Mouse (Mus musculus) kidney, adult 11 months (tissue): ENCODE measurements around the gene Hoxd8.

Experiments used
- DNase-seq: peaks from one replicate; pipeline ENCODE4 v3.0.0; 2022

The Hoxd8 gene

DNA sequence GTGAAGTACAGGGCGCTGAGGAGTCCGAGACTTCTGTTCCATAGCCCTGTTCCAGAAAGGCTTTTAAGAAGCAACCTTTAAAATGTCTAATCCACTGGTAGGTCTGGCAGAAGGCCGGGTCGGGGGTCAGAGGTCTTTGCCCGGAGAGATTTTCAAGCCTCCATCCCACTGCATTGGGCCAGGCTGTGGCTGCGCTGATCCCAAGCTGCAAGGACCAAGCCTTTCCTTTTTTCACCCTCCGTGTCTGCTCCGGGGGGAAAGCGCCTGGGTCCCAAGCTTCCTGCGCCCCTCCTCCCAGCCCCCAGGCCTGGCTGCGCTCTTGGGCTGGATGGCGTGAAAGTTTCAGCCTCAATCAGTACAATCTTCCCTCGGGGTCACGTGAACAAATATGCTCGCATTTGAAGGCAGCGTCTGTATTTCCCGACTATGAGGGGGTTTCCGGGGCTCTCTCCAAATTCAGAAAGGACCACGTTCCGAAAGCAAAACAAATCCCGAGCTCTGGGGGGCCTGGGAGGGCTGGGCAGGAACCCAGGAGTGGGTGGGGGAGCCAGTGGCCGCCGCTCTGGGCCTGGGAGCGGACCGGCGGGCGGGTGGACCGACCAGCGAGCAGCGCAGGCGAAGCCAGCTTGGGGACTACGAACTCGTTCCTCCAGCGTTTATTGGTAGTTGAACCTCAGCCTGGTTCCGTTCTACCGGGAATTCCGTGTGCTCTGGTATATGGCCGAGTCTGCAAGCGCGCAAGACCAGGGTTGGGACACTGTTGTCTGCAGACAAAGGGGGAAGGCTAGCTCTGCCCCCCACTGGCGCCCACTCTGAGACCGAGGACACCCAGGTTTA lies 31.7 kb downstream of the Hoxd8 start:
- DNase-seq: no peak

DNA sequence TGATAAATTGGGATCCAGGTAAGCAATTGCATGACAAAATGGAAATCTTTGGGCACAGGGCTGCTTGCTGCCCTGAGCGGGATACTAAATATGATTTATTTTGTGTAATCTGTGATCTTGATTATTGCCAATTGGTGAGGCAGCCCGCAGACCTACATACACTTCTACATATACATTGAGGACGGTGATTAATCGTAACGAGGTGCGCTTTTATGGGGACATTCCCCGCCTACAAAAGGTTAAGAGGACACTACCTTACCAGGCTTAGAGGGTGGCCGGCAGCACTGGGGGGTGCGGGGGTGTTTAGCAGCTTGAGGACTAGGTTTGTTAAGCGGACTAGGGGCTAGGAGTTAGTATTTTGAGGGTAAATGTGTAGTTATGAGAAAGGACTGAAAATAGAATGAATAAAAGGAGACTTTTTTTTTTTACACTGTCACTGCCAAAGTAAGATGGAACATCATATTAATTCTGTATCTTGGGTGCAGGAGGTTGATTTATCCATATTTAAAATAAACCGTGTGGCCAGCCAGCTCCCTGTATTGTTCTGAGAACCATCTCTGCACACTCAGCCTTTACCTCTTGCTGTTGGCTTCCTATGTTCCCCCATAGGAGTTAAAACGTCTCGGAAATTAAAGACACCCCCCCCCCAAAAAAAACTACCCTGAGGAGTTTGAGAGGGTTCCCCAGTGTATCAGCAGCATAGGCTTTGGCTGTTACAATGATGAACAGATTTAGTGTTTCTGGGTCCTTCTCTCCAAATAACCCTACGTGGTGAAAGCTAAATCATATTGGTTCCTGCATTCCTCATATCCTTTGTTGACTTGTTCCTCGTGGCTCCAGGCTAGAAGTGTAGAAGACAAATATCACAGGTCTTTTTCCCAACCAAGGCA lies 32.5 kb downstream of the Hoxd8 start:
- DNase-seq: no peak

GRCm38 (mm10) chr2:74737578-74738070 lies 33.2 kb downstream of the Hoxd8 start:
- DNase-seq: no peak

- DNase-seq: no peak
These were observed 34.4 kb downstream of the Hoxd8 start for GRCm38 (mm10) chr2:74738623-74739475.

DNA sequence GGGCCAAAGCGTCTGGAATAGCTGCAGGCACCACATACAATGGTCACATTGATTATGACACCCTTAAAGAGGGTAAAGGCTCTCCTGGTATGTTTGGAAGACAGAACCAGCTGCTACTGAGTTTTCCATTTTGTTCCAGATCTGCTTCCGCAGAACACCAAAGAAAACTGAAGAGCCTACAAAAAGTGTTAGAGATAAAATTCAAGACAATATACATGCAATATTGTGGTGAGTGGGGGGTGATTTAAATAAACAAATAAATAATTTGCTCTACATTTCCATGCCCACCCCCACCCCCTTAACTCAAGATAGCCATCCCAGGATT lies 35.0 kb downstream of the Hoxd8 start:
- DNase-seq: no peak

- DNase-seq: no peak
These were observed 35.5 kb downstream of the Hoxd8 start for GRCm38 (mm10) chr2:74739869-74740268.

- no peak for DNase-seq
These were observed 36.1 kb downstream of the Hoxd8 start for GRCm38 (mm10) chr2:74740311-74741091.

DNA sequence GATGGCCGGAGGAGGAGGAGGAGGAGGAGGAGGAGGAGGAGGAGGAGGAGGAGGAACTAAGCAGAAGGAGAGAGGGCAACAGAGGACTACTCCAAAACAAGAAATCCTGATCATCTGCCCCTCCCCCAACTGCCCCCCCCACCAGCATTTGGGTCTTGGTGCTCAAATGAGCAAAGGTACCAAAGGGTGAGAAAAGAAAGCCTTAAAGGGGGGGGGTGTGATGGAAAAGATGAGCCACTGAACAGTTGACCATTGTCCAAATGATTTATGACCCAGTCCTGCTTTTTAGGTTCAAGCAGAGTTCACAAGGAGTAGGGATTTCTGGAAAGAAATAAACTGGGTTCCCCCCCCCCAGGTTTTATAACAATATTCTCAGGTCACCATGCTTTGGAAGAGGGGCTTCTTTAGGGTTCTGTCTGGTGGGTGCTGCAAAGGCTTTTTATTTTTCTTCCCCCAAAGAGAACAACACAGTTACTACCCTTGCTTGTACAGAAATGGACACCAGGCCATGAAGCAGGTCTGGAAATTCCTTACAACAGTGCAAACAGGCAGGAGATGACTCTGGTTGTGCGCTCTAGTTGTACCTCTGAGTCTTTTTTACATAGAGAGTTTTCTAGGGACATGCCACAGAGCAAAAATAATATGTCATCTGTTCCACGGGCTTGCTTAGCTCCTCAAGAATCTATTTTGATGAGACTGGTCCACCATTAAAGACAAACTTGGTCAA lies 37.0 kb downstream of the Hoxd8 start:
- no peak for DNase-seq

DNA sequence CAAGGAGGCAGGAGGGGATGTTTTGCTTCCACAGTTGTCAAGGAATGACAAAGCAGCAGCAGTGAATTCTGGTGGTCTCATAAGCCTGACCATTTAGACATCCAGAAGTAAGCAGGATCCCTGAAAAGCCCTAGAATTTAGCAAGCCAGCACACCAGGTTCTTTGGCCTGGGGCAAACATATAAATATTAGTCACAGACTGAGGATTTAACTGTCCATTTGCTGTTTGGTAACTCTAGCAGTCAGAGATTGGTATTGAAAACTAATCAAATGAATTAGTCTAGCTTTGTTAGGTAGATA lies 37.5 kb downstream of the Hoxd8 start:
- no peak for DNase-seq

DNA sequence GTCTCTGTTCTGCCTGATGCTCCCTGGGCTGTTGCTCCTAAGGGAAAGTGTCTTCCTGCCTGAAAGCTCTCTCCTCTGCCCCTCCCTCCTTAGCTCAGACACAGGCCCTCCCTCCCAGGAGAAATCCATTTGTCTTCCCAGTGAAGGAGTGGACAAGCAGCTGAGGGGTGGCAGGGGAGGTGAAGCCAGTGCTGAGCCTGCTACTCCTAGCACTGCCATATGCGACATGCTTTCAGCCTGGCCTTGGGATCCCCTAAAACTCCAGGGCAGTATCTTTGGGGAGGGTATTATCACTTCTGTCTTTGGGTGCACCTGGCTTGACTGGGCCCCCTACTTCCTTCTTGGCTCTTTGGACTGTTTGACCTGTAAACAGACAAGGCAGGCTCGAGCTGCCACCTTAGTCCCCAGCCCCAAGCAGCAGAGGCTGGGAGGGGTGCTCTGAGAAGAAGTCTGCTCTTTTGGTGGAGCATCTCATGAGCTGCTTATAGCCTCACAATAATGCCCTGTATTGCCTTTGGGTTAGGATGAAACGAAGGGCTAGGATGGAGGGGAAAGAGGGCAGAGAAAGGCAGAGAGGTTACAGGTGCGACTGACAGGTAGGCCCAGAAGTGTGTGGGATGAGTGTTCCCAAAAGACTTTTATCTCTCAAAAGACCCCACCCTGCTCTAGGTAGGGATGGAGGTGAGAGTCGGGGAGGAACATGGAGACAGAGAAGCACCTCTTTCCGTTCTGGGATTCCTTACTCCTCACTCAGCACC lies 41.3 kb downstream of the Hoxd8 start:
- no peak for DNase-seq

GRCm38 (mm10) chr2:74746298-74746921 lies 42.0 kb downstream of the Hoxd8 start:
- no peak for DNase-seq

DNA sequence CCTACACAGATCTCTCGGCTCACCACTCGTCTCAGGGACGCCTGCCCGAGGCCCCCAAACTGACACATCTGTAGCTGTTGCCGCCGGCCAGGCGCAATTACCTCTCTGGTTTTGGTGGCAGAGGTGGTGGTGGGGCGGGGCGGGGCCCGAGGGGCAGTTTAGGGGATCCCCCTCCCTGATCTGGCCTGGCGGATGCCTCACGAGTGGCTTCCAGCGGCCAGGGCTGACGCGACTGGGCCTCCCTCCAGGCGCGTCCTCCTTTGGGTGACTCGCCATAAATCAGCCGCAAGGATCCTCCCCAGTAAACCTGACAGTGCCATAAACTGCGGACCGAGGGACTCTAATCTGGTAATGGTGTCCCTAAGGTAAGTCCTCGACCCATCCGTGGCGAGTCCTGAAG lies 42.6 kb downstream of the Hoxd8 start:
- DNase-seq: no peak

- DNase-seq: no peak
These were observed 43.3 kb downstream of the Hoxd8 start for GRCm38 (mm10) chr2:74747661-74748141.

DNA sequence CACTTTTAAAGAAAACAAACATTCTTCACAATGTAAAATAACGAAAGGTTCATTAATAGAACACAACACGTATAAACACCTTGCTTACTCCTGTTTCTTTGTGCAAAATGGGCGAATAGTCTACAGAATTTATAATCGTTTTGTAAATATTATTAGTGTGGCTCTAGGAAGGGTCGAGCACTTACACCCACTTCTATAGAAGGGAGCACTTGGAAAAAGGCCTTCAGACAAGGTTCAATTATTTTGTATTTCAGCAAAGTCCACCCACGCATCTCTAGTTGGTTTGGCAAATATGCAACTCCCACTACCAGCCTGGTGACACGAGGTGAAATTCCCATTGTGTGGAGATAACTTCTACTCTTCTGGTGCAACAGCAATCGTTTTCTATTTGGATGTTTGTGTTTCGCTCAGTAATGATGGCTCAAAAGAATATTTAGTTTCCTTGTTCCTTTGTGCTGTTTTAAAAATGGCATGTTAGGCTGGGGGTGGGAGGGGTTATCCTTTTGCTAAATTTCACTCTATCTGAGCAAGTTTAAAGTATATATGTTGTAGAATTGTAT lies 44.1 kb downstream of the Hoxd8 start:
- DNase-seq: no peak

GRCm38 (mm10) chr2:74749337-74750121 lies 45.1 kb downstream of the Hoxd8 start:
- peak; percentile 58 for DNase-seq

GRCm38 (mm10) chr2:74750731-74751250 lies 46.4 kb downstream of the Hoxd8 start:
- DNase-seq: no peak

GRCm38 (mm10) chr2:74751861-74752260 lies 47.4 kb downstream of the Hoxd8 start:
- no peak for DNase-seq

- no peak for DNase-seq
These were observed 48.2 kb downstream of the Hoxd8 start for GRCm38 (mm10) chr2:74752431-74753174.
